Mouse (Mus musculus): ENCODE measurements at regions not wholly inside any gene's neighbourhood (a gene's known extent, or its start where the extent isn't known, plus 50 kb on each side); places are given as distances from the start of the nearest gene placed in this dataset.
"Not testable (repeated sequence)": the region's sequence is repeated elsewhere in the genome, so short reads cannot be mapped to it uniquely, and the experiment has no call there.

GRCm38 (mm10) chr8:20281201-20281887 is 81.7 kb downstream of the Gm15319 start:
- not testable (repeated sequence) for TF ChIP-seq CTCF (IDR thresholded peaks at IDR 0.05; ENCODE audit: borderline replicate concordance, control insufficient read depth, extremely low read depth, insufficient read depth, low read length, poor library complexity); POLR2A (IDR thresholded peaks at IDR 0.05; ENCODE audit: control insufficient read depth, extremely low read depth, insufficient read depth, low read length, poor library complexity)

Measured in thymus, adult 2 months (tissue).